Mouse (Mus musculus) heart, embryonic 10.5 days (tissue): ENCODE results near the gene Helz. TPM values are rescaled to one million over a fixed set of nuclear protein-coding genes. Genes with fewer than 3 reads are reported as not detected.

ENCODE experiments used
- DNase-seq: peaks from one replicate; pipeline ENCODE4 v3.0.0-alpha.2; 2017; ENCODE audit warnings: low spot score
- H3K27ac ChIP-seq: fragments of 300-500 bp; sonication (generic); 2 replicates; pipeline ENCODE4 v1.5.1; 2016; ENCODE audit warnings: mild to moderate bottlenecking
- H3K27me3 ChIP-seq: fragments of 300-500 bp; sonication (generic); 2 replicates; pipeline ENCODE4 v1.6.1; 2016; ENCODE audit warnings: mild to moderate bottlenecking; ENCODE audit not compliant: poor library complexity, insufficient read depth, severe bottlenecking
- H3K36me3 ChIP-seq: fragments of 300-500 bp; sonication (generic); 2 replicates; pipeline ENCODE4 v1.6.1; 2016; ENCODE audit warnings: mild to moderate bottlenecking, moderate library complexity
- H3K4me1 ChIP-seq: fragments of 300-500 bp; sonication (generic); 2 replicates; pipeline ENCODE4 v1.6.1; 2016; ENCODE audit warnings: mild to moderate bottlenecking
- H3K4me3 ChIP-seq: fragments of 300-500 bp; sonication (generic); 2 replicates; pipeline ENCODE4 v1.5.1; 2016; ENCODE audit warnings: mild to moderate bottlenecking, moderate library complexity
- H3K9me3 ChIP-seq: fragments of 300-500 bp; sonication (generic); 2 replicates; pipeline ENCODE4 v1.6.1; 2016; ENCODE audit warnings: mild to moderate bottlenecking, moderate library complexity
- WGBS: fragments of 180-500 bp; shearing (Covaris S2); methylation state at CpG from one replicate; pipeline ENCODE4 v1.1.7; 2016; 5-methylcytosine and 5-hydroxymethylcytosine counted together
- polyA plus RNA-seq: library from polyadenylated mRNA; unstranded; fragments of >200 nt; fragmentation: Nextera tagmentation; extraction: Ambion mirVana; gene quantifications from 2 replicates; pipeline ENCODE4 v1.2.1, GENCODE M21; 2016

Helz gene
- polyA plus RNA-seq, 1 experiment from 2014 or later: 20.9 TPM

DNA sequence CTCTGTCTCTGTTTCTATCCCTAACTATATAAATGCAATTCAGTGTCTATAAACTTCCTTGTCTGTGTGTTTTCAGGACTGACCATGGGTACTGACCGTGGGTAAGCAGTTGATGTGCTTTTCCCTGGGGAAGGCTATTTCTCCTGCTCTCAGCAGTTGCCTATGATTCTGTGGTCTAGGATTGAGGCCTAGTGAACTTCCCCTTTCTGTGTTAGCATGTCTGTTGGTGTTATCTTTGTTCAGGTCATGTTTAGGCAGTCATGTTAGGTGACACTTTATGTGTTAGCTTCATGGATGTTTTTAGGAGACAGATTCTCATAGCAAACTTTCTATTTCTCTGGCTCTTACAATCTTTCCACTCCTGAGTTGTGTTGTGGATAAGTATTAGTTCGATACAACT is 91.9 kb downstream of the Helz start:
- Histone ChIP-seq H3K27me3 (no peaks in the 10 kb centered on the region), H3K9me3 (no peaks in the 10 kb centered on the region), H3K4me1 (no peaks in the 10 kb centered on the region), H3K27ac (no peak overlapping the region), H3K36me3 (peaks cover 75% of the 10 kb centered on the region), H3K4me3 (no peak overlapping the region)
- DNase-seq: no peak
- 94% methylated on average over 2 of the region's 2 CpGs for WGBS

DNA sequence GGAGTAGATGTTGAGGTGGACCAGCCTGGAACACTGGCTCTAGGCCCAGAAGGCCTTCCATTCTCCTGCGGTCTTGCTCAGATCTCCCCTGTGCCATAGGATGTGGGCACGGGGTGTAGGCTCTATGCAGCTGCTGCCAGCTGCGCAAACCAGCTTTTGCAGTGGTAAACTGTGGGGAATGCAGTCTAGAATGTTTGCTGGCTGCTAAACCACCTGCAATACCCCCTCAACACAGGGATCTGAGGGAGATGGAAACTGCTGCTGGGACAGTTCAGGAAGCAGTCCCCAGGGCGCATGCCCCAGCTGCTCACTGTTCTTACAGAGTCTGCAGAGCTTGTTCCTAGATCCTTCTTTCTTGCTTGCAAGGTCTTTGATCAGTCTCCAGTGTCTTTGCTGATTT is 96.7 kb downstream of the Helz start:
- DNase-seq: no peak
- Histone ChIP-seq H3K9me3 (no peaks in the 10 kb centered on the region), H3K36me3 (peaks cover 72% of the 10 kb centered on the region), H3K27me3 (no peaks in the 10 kb centered on the region), H3K4me1 (no peaks in the 10 kb centered on the region), H3K4me3 (no peak overlapping the region), H3K27ac (no peak overlapping the region)
- WGBS: 96% methylated on average over 4 of the region's 4 CpGs

DNA sequence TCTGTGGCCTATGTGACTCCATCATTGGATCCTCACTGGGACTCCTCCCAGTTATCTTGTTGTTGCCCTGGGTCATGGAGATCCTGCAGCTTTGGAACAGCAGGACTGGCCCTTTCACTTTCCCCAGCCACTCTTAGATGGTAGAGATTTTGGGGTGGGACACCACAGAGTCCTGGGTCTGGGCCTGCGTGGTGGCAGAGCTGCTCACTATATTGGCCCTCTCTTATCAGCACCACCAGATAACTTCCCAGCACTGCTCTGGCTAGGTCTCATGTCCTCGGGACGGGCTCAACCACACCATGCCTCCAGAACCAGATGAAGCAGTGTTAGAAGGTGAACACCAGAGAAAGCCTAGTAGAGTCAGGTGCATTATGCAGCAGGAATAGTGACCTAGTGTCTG is 99.6 kb downstream of the Helz start:
- Histone ChIP-seq H3K27ac (no peak overlapping the region), H3K9me3 (no peaks in the 10 kb centered on the region), H3K4me1 (peaks cover 3% of the 10 kb centered on the region; the same call in 1 of the 2 replicates), H3K4me3 (no peak overlapping the region), H3K27me3 (no peaks in the 10 kb centered on the region), H3K36me3 (peaks cover 78% of the 10 kb centered on the region)
- no peak for DNase-seq
- WGBS: 58% methylated on average over 3 of the region's 3 CpGs

DNA sequence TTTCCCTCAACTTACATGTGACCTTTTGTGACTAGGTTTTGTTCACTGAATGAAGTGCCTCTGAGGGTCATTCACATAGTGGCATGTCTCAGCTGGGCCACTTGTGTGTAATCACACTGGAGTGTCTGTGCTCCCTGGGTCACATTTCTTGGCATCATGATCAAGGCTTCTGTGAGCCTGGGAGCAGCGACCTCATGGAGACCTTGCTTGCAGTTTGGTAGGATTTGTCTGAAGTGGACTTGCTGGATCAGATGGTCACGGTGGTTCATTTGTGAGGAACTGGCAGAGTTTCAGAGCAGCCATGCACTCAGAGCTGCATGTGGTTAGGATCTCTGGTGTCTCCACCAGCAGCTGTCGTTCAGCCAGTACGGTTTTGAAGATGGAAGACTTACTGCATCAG is 100.9 kb downstream of the Helz start:
- 89% methylated on average over 4 of the region's 4 CpGs for WGBS
- Histone ChIP-seq H3K27me3 (no peaks in the 10 kb centered on the region), H3K36me3 (peaks cover 77% of the 10 kb centered on the region)

DNA sequence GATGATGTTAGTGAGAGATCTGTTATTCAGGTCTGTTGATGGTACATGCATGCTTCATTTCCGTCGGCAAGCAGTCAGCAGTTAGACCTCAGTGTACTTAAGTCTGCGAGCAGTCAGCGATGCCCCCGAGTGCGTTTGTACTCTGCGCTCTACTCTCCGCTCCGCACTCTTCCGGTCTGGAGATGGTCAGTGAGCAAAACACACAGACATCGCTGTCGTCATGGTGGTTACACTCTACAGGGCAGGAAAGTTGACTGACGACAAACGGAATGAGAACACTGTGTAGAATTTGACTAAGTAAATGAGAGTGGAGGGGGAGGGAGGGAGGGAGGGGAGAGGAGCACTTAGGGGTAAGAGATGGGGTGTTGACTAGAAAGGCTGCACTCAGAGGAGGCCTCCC is 101.7 kb downstream of the Helz start:
- 89% methylated on average over 14 of the region's 14 CpGs for WGBS
- Histone ChIP-seq H3K9me3 (no peaks in the 10 kb centered on the region), H3K27me3 (no peaks in the 10 kb centered on the region), H3K36me3 (peaks cover 69% of the 10 kb centered on the region), H3K4me3 (no peak overlapping the region), H3K27ac (no peak overlapping the region), H3K4me1 (peaks cover 3% of the 10 kb centered on the region; the same call in 1 of the 2 replicates)
- DNase-seq: no peak

More for the DNA sequence above, 100.9 kb downstream of the Helz start:
- H3K4me1 ChIP-seq: peaks cover 3% of the 10 kb centered on the region; the same call in 1 of the 2 replicates
- no peaks in the 10 kb centered on the region for H3K9me3 ChIP-seq
- no peak for DNase-seq
- no peak overlapping the region for H3K27ac ChIP-seq
- no peak overlapping the region for H3K4me3 ChIP-seq

DNA sequence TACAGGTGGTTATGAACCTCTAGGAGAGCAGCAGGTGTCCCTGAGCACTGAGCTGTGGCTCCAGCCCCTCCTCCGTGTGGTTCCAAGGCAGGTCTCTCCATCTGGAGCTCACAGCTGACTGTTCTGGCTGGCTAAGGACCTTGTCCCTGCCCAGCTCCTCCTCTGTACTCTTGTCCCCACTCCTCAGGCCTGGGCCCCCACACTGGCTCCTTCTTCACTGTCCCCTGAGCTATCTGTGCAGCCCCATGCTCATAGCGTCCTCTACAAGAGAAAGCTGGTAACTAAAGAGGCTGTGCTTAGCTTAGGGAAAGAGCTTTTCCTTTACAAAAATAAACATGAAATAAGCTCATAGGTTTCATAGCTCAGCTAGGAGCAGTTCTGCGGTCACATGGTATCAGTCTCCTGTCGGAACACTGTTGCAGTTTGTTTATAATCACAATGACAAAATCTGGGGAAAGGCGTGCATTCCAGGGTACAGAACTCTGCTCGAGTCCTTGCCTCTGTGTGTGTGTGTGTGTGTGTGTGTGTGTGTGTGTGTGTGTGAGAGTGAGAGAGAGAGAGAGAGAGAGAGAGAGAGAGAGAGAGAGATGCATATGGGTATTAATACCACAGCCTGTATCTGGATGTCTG is 102.8 kb downstream of the Helz start:
- H3K4me3 ChIP-seq: no peak overlapping the region
- H3K27ac ChIP-seq: no peak overlapping the region
- peaks cover 65% of the 10 kb centered on the region for H3K36me3 ChIP-seq
- peaks cover 3% of the 10 kb centered on the region; the same call in 1 of the 2 replicates for H3K4me1 ChIP-seq
- no peaks in the 10 kb centered on the region for H3K27me3 ChIP-seq
- 71% methylated on average over 6 of the region's 6 CpGs for WGBS
- H3K9me3 ChIP-seq: no peaks in the 10 kb centered on the region
- no peak for DNase-seq

DNA sequence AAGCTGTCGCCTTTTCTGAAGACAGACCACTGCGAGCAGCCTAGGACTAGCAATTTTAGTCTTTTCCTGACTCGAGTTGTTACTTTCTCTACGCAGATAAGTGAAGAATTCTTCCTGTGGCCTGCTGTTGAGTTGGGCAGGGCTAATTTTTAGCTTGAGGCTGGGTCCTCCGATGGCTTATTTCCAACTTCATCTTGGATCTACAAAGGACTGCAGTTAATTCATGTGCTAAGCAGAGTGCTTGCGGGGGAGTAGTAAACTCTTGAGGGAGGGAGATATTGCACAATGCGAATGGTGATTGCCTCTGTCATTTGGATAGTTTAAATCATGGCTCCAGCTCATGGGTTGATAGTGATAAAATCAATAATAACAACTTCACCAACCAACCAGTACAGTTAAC is 103.7 kb downstream of the Helz start:
- DNase-seq: no peak
- H3K36me3 ChIP-seq: peaks cover 64% of the 10 kb centered on the region
- 73% methylated on average over 7 of the region's 7 CpGs for WGBS

DNA sequence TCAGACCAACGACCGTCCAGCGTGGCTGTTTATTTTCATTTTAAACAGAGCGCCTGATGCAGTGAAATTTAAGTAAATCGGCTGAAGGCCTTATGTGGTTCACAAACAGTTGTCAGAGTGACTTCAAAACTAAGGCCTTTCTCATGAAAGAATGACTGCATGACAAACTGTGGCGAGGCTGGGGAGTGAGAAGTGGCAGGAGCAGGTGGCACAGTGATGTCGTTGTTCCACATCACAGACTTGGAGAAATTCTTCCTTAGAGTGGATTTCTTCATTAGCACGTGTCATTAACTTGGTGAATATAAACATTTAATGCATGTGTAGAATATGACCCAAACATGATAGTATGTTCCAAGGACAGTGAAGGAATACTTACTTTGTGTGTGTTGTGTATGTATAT is 104.4 kb downstream of the Helz start:
- Histone ChIP-seq H3K4me3 (no peak overlapping the region), H3K27ac (no peak overlapping the region), H3K9me3 (no peaks in the 10 kb centered on the region), H3K27me3 (no peaks in the 10 kb centered on the region), H3K36me3 (peaks cover 65% of the 10 kb centered on the region), H3K4me1 (peaks cover 3% of the 10 kb centered on the region; the same call in 1 of the 2 replicates)
- DNase-seq: no peak
- 89% methylated on average over 8 of the region's 8 CpGs for WGBS

More for the DNA sequence above, 103.7 kb downstream of the Helz start:
- no peak overlapping the region for H3K4me3 ChIP-seq
- H3K9me3 ChIP-seq: no peaks in the 10 kb centered on the region
- H3K27ac ChIP-seq: no peak overlapping the region
- H3K27me3 ChIP-seq: no peaks in the 10 kb centered on the region
- peaks cover 3% of the 10 kb centered on the region; the same call in 1 of the 2 replicates for H3K4me1 ChIP-seq

DNA sequence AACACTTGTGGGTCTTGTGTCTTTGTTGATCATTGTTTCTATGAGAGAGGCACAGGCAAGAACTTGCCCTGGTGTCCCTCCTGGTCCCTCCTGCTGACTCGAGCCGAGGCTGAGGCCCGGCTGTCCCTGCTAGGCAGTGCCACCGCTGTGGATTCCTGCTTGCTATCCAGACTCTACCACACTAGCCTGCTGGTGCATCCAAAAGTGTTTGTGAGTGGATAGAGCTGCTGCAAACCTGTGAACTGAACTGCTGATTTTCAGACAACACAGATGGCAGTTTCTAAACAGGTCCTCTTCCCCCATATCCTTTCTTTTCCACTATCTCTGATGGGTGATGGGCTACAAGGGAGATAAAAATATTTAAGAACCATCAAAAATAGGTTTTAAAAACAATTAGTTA is 107.8 kb downstream of the Helz start:
- H3K27me3 ChIP-seq: no peaks in the 10 kb centered on the region
- peaks cover 53% of the 10 kb centered on the region for H3K36me3 ChIP-seq
- no peaks in the 10 kb centered on the region for H3K9me3 ChIP-seq
- H3K4me3 ChIP-seq: no peak overlapping the region
- H3K4me1 ChIP-seq: 0 out of 2 replicates have a peak, but pooled peaks cover under 1% of the 10 kb centered on the region
- H3K27ac ChIP-seq: no peak overlapping the region
- 82% methylated on average over 4 of the region's 4 CpGs for WGBS
- DNase-seq: no peak

DNA sequence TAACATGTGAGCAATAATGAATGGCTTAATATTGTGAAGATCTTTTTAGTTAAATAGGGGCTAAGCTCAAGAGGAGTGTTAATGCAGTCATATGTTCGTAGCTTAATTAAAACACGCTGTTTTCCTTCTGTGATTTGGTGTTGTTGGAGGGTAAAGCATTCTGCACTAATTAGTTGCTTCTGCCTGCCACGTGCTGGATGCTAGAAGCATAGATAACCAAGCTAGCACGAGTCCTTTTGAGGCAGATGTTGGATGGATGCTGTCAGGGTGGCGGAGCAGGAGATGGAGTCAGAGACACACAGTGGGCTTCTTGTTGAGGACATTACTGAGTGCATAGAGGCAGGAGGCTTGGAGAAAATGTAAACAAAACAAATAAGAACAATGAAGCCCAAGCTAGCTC is 109.4 kb downstream of the Helz start:
- Histone ChIP-seq H3K27me3 (no peaks in the 10 kb centered on the region), H3K4me3 (no peak overlapping the region), H3K36me3 (peaks cover 57% of the 10 kb centered on the region), H3K4me1 (no peaks in the 10 kb centered on the region), H3K27ac (no peak overlapping the region), H3K9me3 (no peaks in the 10 kb centered on the region)
- no peak for DNase-seq
- WGBS: 88% methylated on average over 5 of the region's 5 CpGs

DNA sequence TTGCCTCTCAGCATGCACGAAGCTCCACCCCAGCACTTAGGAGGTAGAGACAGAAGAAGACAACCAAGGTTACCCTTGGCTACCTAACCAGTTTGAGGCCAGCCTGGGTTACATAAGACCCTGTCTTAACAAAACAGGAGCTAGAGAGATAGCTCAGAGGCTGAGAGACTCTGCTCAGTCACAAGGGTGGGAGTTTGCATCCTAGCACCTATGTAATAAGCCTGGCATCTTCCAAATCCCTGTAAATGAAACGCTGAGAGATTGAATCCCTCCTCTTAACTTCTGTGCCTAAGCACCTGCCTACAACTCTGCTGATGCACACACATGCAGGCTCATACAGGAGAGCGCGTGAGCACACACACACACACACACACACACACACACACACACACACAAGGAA is 112.7 kb downstream of the Helz start:
- H3K27ac ChIP-seq: no peak overlapping the region
- no peak overlapping the region for H3K4me3 ChIP-seq
- peaks cover 76% of the 10 kb centered on the region for H3K36me3 ChIP-seq
- DNase-seq: no peak
- 94% methylated on average over 4 of the region's 4 CpGs for WGBS
- H3K4me1 ChIP-seq: no peaks in the 10 kb centered on the region
- no peaks in the 10 kb centered on the region for H3K9me3 ChIP-seq
- H3K27me3 ChIP-seq: no peaks in the 10 kb centered on the region

DNA sequence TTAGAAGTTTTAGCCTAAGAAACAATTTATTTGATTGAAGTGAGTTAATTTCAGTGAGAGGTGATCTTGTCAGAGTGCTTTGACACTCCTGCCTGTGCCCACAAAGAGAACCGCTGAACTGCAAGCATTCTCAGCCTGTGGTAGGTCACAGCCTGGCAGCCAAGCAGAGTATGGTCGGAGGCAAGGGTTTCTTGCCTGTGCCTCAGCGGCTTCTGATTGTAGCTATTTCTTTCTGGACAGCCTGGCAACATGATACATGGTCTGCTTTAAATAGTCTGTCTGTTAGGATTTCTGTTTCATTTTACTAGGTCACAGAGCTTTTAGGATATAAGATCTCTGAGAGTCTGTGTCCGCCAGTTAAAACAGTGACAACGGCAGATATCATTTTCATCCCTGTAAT is 114.9 kb downstream of the Helz start:
- no peak overlapping the region for H3K4me3 ChIP-seq
- 90% methylated on average over 5 of the region's 5 CpGs for WGBS
- peaks cover 7% of the 10 kb centered on the region; the same call in 1 of the 2 replicates for H3K4me1 ChIP-seq
- H3K27me3 ChIP-seq: no peaks in the 10 kb centered on the region
- H3K9me3 ChIP-seq: no peaks in the 10 kb centered on the region
- peaks cover 74% of the 10 kb centered on the region for H3K36me3 ChIP-seq
- no peak for DNase-seq
- H3K27ac ChIP-seq: no peak overlapping the region

DNA sequence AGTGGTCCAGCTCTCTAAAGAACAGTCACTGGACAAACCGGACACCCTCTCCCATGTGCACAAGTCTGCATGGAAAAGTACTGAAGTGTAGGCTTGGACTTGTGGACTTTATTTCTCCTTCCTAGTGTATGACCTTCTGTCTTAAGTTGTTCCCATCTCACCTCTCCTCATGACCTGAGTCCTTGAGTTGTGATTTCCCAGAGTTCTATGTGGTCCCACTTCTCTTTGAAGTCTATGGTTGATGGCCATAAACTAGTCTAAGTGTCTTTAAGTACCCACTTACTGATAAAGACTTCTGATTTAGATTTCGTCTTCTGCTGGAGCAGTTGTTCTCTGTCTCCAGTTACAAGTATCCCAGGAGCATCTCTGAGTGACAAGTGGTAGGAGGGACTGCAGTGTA is 119.8 kb downstream of the Helz start:
- Histone ChIP-seq H3K9me3 (no peaks in the 10 kb centered on the region), H3K27me3 (0 out of 2 replicates have a peak, but pooled peaks cover 5% of the 10 kb centered on the region), H3K36me3 (peaks cover 82% of the 10 kb centered on the region), H3K27ac (no peak overlapping the region), H3K4me1 (peaks cover 9% of the 10 kb centered on the region; the same call in 1 of the 2 replicates), H3K4me3 (no peak overlapping the region)
- no peak for DNase-seq
- WGBS: 57% methylated on average over 2 of the region's 2 CpGs

DNA sequence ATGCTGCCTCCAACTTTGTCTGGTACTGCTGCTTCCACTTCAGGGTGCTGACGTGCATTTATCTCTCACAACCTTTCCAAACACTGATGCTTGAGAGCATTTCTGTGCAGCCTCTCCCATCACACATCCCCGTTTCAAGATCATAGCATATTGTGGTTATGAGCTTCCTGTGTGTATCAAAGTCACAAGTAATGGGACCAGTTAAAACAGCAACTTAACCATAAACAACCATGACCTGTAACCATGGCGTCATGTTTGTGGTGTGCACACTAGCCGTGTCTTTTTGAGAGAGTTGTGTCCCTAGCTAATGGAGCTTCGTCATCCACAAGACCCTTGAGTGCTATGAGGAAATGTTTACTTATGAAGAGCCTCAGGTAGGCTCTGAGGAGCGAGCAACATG is 120.5 kb downstream of the Helz start:
- Histone ChIP-seq H3K9me3 (no peaks in the 10 kb centered on the region), H3K4me1 (peaks cover 9% of the 10 kb centered on the region; the same call in 1 of the 2 replicates), H3K4me3 (no peak overlapping the region), H3K27me3 (0 out of 2 replicates have a peak, but pooled peaks cover 5% of the 10 kb centered on the region), H3K36me3 (peaks cover 82% of the 10 kb centered on the region), H3K27ac (no peak overlapping the region)
- no peak for DNase-seq
- WGBS: 89% methylated on average over 6 of the region's 6 CpGs
